In genomic region chr10:43518368-43518767, GRCm38 (mm10) we compare ENCODE assay signal across 11 mouse cellular contexts. TPM values are rescaled to one million over a fixed set of nuclear protein-coding genes. Genes with fewer than 3 reads are reported as not detected.
DNase-seq lines count a peak whose midpoint lies in the region; ATAC-seq and TF ChIP-seq lines count a peak whose summit lies in the region.
"Had no signal": no experiment of that assay in that cellular context is flagged by ENCODE, and none has a peak within 500 bp of the region (broad histone marks: within the 10 kb centered on the region; RNA-seq: fewer than 3 reads in every experiment).

No protein-coding gene starts in this region.

- 66% methylated on average over 13 of the region's 13 CpGs for WGBS in kidney, embryonic 14.5 days
- 48% methylated on average over 13 of the region's 13 CpGs for WGBS in lung, adult 2 months
- WGBS in hindbrain, embryonic 16.5 days = 65% methylated on average over 12 of the region's 13 CpGs

- no peaks in the 10 kb centered on the region for H3K4me1 ChIP-seq in kidney, embryonic 14.5 days (ENCODE audit: control insufficient read depth, insufficient read depth, low read length)
- H3K4me1 ChIP-seq in lung, adult 2 months (ENCODE audit: control insufficient read depth, insufficient read depth, low read length) = no peaks in the 10 kb centered on the region; the same call in 1 of the 2 replicates
- H3K4me1 ChIP-seq in hindbrain, embryonic 16.5 days (ENCODE audit: control insufficient read depth, insufficient read depth, low read depth, low read length) = no peaks in the 10 kb centered on the region
- H3K4me1 ChIP-seq: hindbrain, embryonic 12.5 days had no signal

- no peak overlapping the region for H3K4me2 ChIP-seq in kidney, embryonic 14.5 days (replicated peaks; ENCODE audit: low read depth, low read length)
- no peak overlapping the region for H3K4me2 ChIP-seq in hindbrain, embryonic 16.5 days (ENCODE audit: low read length)
- H3K4me2 ChIP-seq: hindbrain, embryonic 12.5 days had no signal

- H3K36me3 ChIP-seq in kidney, embryonic 14.5 days (ENCODE audit: control insufficient read depth, insufficient read depth, low read length) = peaks cover under 1% of the 10 kb centered on the region
- 0 out of 2 replicates have a peak, but pooled peaks cover 3% of the 10 kb centered on the region for H3K36me3 ChIP-seq in hindbrain, embryonic 16.5 days (ENCODE audit: control insufficient read depth, insufficient read depth, low read length)

- no peak for TF ChIP-seq CTCF in lung, adult 2 months (IDR thresholded peaks at IDR 0.05; ENCODE audit: insufficient read depth, low read length)

- H3K9me3 ChIP-seq in kidney, embryonic 14.5 days (ENCODE audit: control insufficient read depth, low read length) = no peaks in the 10 kb centered on the region
- no peaks in the 10 kb centered on the region for H3K9me3 ChIP-seq in hindbrain, embryonic 16.5 days (ENCODE audit: control insufficient read depth, low read length)
- H3K9me3 ChIP-seq: hindbrain, embryonic 12.5 days had no signal

- peak; percentile 73; the same call in 1 of the 2 replicates for TF ChIP-seq POLR2A in lung, adult 2 months (IDR thresholded peaks at IDR 0.05; ENCODE audit: borderline replicate concordance, extremely low read depth, low read depth, low read length)

- no peak for ATAC-seq in kidney, embryonic 14.5 days (ENCODE audit: low FRiP score, low TSS enrichment)
- no peak for ATAC-seq in hindbrain, embryonic 16.5 days
- ATAC-seq: forebrain, embryonic 16.5 days had no signal

- no peak overlapping the region for H3K9ac ChIP-seq in kidney, embryonic 14.5 days (ENCODE audit: low read depth, low read length)
- H3K9ac ChIP-seq in hindbrain, embryonic 16.5 days (ENCODE audit: low read depth, low read length) = no peak overlapping the region
- H3K9ac ChIP-seq: hindbrain, embryonic 12.5 days had no signal

- H3K4me3 ChIP-seq in kidney, embryonic 14.5 days (ENCODE audit: low read length) = no peak overlapping the region
- peak overlapping the region; percentile 55 for H3K4me3 ChIP-seq in lung, adult 2 months (replicated peaks; ENCODE audit: extremely low read depth, low read depth, low read length)
- H3K4me3 ChIP-seq in hindbrain, embryonic 16.5 days (ENCODE audit: low read length) = no peak overlapping the region
- H3K4me3 ChIP-seq: hindbrain, embryonic 12.5 days had no signal

- H3K27me3 ChIP-seq in kidney, embryonic 14.5 days (ENCODE audit: control insufficient read depth, insufficient read depth, low read length) = no peaks in the 10 kb centered on the region
- H3K27me3 ChIP-seq in hindbrain, embryonic 16.5 days (replicated peaks; ENCODE audit: control insufficient read depth, insufficient read depth, low read length) = no peaks in the 10 kb centered on the region
- H3K27me3 ChIP-seq: hindbrain, embryonic 12.5 days had no signal

- no peak overlapping the region; the same call in 1 of the 2 replicates for H3K27ac ChIP-seq in kidney, embryonic 14.5 days (ENCODE audit: low read depth, low read length)
- H3K27ac ChIP-seq in hindbrain, embryonic 16.5 days (ENCODE audit: low read depth, low read length) = no peak overlapping the region
- H3K27ac ChIP-seq: hindbrain, embryonic 12.5 days had no signal

- DNase-seq in kidney, adult 11 months = peak; percentile 52
- peak; percentile 84 for DNase-seq in kidney, adult 9 months
- peak; percentile 15 for DNase-seq in lung, adult 2 months
- peak; percentile 53 for DNase-seq in testis, postnatal 14 days (ENCODE audit: low spot score)
- no peak for DNase-seq in cerebellum, adult 11-12 months
- DNase-seq: right cerebral cortex, postnatal 25 days; thymus, postnatal 14 days had no signal

RNA-seq across cellular contexts. Expression of gene Gm9803, which starts 5.5 kb away (rescaled TPM):
- 10.1 and 11.9 TPM in 2 replicates for polyA plus RNA-seq in kidney, embryonic 14.5 days (2014; fragmentation: Nextera tagmentation; extraction: Ambion mirVana)
- polyA plus RNA-seq in lung, adult 2 months (2012; rRNA removed) = 44.3 and 73.8 TPM in 2 replicates
- 15.2 and 49.0 TPM in 2 replicates for polyA plus RNA-seq in hindbrain, embryonic 16.5 days (2015; fragmentation: Nextera tagmentation; extraction: Ambion mirVana)

RNA-seq across cellular contexts. Expression of gene 1700021F05Rik, which starts 22.4 kb away (rescaled TPM):
- 73.1 and 80.8 TPM in 2 replicates for polyA plus RNA-seq in kidney, embryonic 14.5 days (2014; fragmentation: Nextera tagmentation; extraction: Ambion mirVana)
- polyA plus RNA-seq in lung, adult 2 months (2012; rRNA removed) = 3.1 and 7.1 TPM in 2 replicates
- polyA plus RNA-seq in hindbrain, embryonic 16.5 days (2015; fragmentation: Nextera tagmentation; extraction: Ambion mirVana) = 64.8 and 74.9 TPM in 2 replicates

RNA-seq across cellular contexts. Expression of gene Bend3, which starts 39.7 kb away (rescaled TPM):
- polyA plus RNA-seq in kidney, embryonic 14.5 days (2014; fragmentation: Nextera tagmentation; extraction: Ambion mirVana) = 8.4 and 8.9 TPM in 2 replicates
- 3.1 and 4.0 TPM in 2 replicates for polyA plus RNA-seq in lung, adult 2 months (2012; rRNA removed)
- 1.6 and 3.3 TPM in 2 replicates for polyA plus RNA-seq in hindbrain, embryonic 16.5 days (2015; fragmentation: Nextera tagmentation; extraction: Ambion mirVana)

RNA-seq across cellular contexts. Expression of gene Cd24a, which starts 59.7 kb away (rescaled TPM):
- 609 and 623 TPM in 2 replicates for polyA plus RNA-seq in kidney, embryonic 14.5 days (2014; fragmentation: Nextera tagmentation; extraction: Ambion mirVana)
- 212 and 239 TPM in 2 replicates for polyA plus RNA-seq in lung, adult 2 months (2012; rRNA removed)
- polyA plus RNA-seq in hindbrain, embryonic 16.5 days (2015; fragmentation: Nextera tagmentation; extraction: Ambion mirVana) = 546 and 598 TPM in 2 replicates
